8 mouse cellular contexts compared by ENCODE assay signal in the genomic region with DNA sequence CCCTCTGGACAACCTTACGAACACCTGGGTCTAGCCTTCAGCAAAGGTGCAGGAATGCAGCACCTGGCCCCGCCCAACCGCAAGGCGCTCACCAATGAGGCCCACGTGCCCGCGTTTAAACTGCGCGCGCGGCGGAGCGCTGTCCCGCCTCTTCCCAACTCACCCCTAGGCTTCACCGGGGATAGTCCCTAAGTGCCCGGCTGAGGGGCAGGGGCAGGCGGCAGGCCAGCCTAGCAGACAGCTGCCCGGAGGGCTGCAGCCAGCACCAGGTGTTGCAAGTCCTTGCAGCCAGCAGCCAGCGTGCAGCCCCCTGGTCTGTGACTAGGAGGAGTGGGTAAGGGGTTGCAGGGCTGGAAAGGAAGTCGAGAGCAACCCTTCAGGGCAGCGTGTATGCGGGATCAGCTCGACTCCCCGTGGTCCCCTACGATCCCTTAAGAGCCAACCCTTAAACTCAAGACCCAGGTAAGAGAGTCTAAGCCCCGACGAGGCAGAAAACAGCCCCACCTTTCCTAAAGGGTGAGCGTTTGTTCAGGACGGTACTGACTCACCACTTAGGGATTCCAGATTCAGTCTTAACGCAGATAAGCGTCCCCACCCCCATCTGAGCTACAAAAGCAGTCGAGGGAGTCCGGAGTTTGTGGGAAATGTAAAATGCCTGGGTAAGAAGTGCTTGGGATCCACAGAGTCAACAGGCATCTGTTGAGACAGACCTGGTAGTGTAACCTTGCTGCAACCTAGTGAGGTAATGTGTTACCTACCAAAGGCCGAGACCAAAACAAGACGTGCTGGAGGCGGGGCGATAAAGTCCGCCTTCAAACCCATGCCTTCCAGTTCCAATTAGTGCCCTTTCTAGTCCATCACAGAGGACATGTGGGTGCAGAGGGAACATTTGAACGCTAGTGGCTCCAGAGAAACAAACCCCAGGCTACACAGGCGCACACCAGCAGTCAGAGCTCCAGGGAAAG.
DNase-seq lines count a peak whose midpoint lies in the region; ATAC-seq and TF ChIP-seq lines count a peak whose summit lies in the region.

No protein-coding gene starts in this region.

- H3K4me3 ChIP-seq in hindbrain, embryonic 11.5 days (ENCODE audit: low read depth, low read length): peak overlapping the region; percentile 28
- H3K4me3 ChIP-seq in limb, embryonic 14.5 days (replicated peaks; ENCODE audit: low read length): peak overlapping the region; percentile 39
- peak overlapping the region; percentile 29 for H3K4me3 ChIP-seq in midbrain, postnatal 0 days (ENCODE audit: low read depth, low read length)

- 1% methylated on average over 40 of the region's 40 CpGs for WGBS in hindbrain, embryonic 11.5 days
- 2% methylated on average over 37 of the region's 40 CpGs for WGBS in limb, embryonic 14.5 days
- WGBS in midbrain, postnatal 0 days: 3% methylated on average over 38 of the region's 40 CpGs

- H3K27me3 ChIP-seq in hindbrain, embryonic 11.5 days (ENCODE audit: control insufficient read depth, insufficient read depth, low read length): peaks cover 45% of the 10 kb centered on the region
- peaks cover 46% of the 10 kb centered on the region for H3K27me3 ChIP-seq in limb, embryonic 14.5 days (ENCODE audit: control insufficient read depth, insufficient read depth, low read length)
- peaks cover 42% of the 10 kb centered on the region for H3K27me3 ChIP-seq in midbrain, postnatal 0 days (ENCODE audit: insufficient read depth, low read length)

- H3K27ac ChIP-seq in hindbrain, embryonic 11.5 days (ENCODE audit: low read depth, low read length): no peak overlapping the region
- no peak overlapping the region for H3K27ac ChIP-seq in limb, embryonic 14.5 days (replicated peaks; ENCODE audit: low read depth, low read length)
- no peak overlapping the region for H3K27ac ChIP-seq in midbrain, postnatal 0 days (ENCODE audit: low read depth, low read length)

- no peak overlapping the region for H3K9ac ChIP-seq in hindbrain, embryonic 11.5 days (ENCODE audit: low read depth, low read length)
- peak overlapping the region; percentile 29; the same call in 1 of the 2 replicates for H3K9ac ChIP-seq in limb, embryonic 14.5 days (ENCODE audit: low read depth, low read length, severe bottlenecking)
- H3K9ac ChIP-seq in midbrain, postnatal 0 days (replicated peaks; ENCODE audit: low read length, poor library complexity, severe bottlenecking): no peak overlapping the region

- DNase-seq in heart, adult 11 months: peak; percentile 91
- DNase-seq in heart, adult 8-10 months (ENCODE audit: low spot score): no peak
- DNase-seq in embryo, embryonic 9.5 days (ENCODE audit: extremely low spot score): peak; percentile 47
- DNase-seq in hindbrain, embryonic 11.5 days (ENCODE audit: low spot score): peak; percentile 51
- no peak for DNase-seq in limb, embryonic 14.5 days (ENCODE audit: low spot score)
- DNase-seq in midbrain, postnatal 0 days (ENCODE audit: low spot score): no peak
- DNase-seq in urinary bladder, postnatal 25 days (ENCODE audit: low spot score): peak; percentile 53
- no peak for DNase-seq in right cerebral cortex, postnatal 25 days

- peaks cover 7% of the 10 kb centered on the region for H3K4me1 ChIP-seq in hindbrain, embryonic 11.5 days (replicated peaks; ENCODE audit: control insufficient read depth, insufficient read depth, low read length)
- peaks cover 18% of the 10 kb centered on the region for H3K4me1 ChIP-seq in limb, embryonic 14.5 days (ENCODE audit: control insufficient read depth, insufficient read depth, low read length)
- peaks cover 7% of the 10 kb centered on the region; the same call in 1 of the 2 replicates for H3K4me1 ChIP-seq in midbrain, postnatal 0 days (ENCODE audit: insufficient read depth, low read length)

- H3K9me3 ChIP-seq in hindbrain, embryonic 11.5 days (ENCODE audit: control insufficient read depth, low read length): no peaks in the 10 kb centered on the region
- no peaks in the 10 kb centered on the region for H3K9me3 ChIP-seq in limb, embryonic 14.5 days (ENCODE audit: control insufficient read depth, low read length)
- no peaks in the 10 kb centered on the region for H3K9me3 ChIP-seq in midbrain, postnatal 0 days (ENCODE audit: low read length)

- no peak for TF ChIP-seq CTCF in midbrain, postnatal 0 days (IDR thresholded peaks at IDR 0.05)

- H3K4me2 ChIP-seq in hindbrain, embryonic 11.5 days (replicated peaks; ENCODE audit: low read depth, low read length): peak overlapping the region; percentile 47
- H3K4me2 ChIP-seq in limb, embryonic 14.5 days (replicated peaks; ENCODE audit: low read depth, low read length, severe bottlenecking): peak overlapping the region; percentile 67
- H3K4me2 ChIP-seq in midbrain, postnatal 0 days (ENCODE audit: low read depth, low read length, poor library complexity, severe bottlenecking): peak overlapping the region; percentile 53

- no peaks in the 10 kb centered on the region for H3K36me3 ChIP-seq in hindbrain, embryonic 11.5 days (ENCODE audit: control insufficient read depth, insufficient read depth, low read length)
- no peaks in the 10 kb centered on the region for H3K36me3 ChIP-seq in limb, embryonic 14.5 days (ENCODE audit: control insufficient read depth, insufficient read depth, low read length)
- H3K36me3 ChIP-seq in midbrain, postnatal 0 days (ENCODE audit: insufficient read depth, low read length): no peaks in the 10 kb centered on the region

- peak; percentile 48; the same call in 1 of the 2 replicates for ATAC-seq in hindbrain, embryonic 11.5 days (ENCODE audit: low FRiP score)
- ATAC-seq in limb, embryonic 14.5 days (ENCODE audit: low FRiP score, low read depth): peak; percentile 31; the same call in 1 of the 2 replicates
- 0 out of 2 replicates have a peak, but pooled peaks have one; percentile 10 for ATAC-seq in midbrain, postnatal 0 days (ENCODE audit: low FRiP score)

- no peak for TF ChIP-seq POLR2A in limb, embryonic 14.5 days (IDR thresholded peaks at IDR 0.05; ENCODE audit: borderline replicate concordance, extremely low read depth, insufficient read depth, insufficient read length)

Comparison
In these comparisons a context has a peak if more than half of its experiments do, and no peak if none do; other contexts are left out.
1. DNase-seq: peak in heart, adult 11 months (single experiment), embryo, embryonic 9.5 days (single experiment), hindbrain, embryonic 11.5 days (single experiment) and urinary bladder, postnatal 25 days (single experiment); none in heart, adult 8-10 months (single experiment), limb, embryonic 14.5 days (single experiment), midbrain, postnatal 0 days (single experiment) and right cerebral cortex, postnatal 25 days (single experiment).
2. Peak in every context shown above with its lines, with median percentiles within 50 percentile points of each other: ATAC-seq, H3K4me2 ChIP-seq and H3K4me3 ChIP-seq.